In the genomic region with DNA sequence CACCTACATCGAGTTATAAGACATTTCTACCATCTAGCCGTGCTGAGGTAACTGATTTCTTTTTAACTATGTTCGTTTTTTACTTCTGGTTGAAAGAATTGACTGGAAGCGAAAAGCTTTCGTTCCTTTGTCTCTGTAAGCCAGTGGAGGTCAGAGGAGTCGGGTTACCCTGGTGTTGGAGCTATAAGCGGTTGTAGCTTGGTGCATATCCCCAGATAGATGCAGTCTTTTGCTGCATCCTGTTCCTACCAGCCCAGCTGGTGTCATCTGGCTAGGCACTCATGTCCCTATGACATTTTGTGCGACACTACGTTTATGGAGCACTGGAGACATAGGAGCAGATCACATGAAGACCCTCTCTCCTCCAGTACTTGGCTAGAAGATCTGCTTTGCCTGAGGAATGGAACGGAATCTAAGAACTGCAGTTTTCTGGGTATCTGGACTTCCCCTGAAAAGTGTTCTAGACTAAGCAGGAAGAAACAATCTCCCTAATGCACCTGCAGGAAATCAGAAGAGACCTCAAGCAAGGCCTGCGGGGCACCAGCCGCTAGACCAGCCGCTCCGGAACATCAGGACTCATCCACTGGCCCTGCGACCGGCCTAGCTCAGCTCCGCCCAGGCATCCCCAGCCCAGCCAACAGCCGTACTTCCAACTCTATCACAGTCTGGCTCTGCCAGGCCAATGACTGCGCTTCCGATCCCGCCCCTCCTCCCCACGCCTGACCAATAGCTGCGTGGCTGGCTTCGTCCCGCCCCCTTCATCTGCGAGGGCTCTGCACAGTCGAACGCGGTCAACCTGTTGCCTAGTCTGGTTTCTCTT, we compare ENCODE assay signal across 8 mouse cellular contexts. TPM values are rescaled to one million over a fixed set of nuclear protein-coding genes. Genes with fewer than 3 reads are reported as not detected.
DNase-seq lines count a peak whose midpoint lies in the region; ATAC-seq lines count a peak whose summit lies in the region.

A gene (plus strand): TSS at position 757 of the 820 bp plus-strand sequence.

- no peaks in the 10 kb centered on the region for H3K27me3 ChIP-seq in hindbrain, embryonic 14.5 days (ENCODE audit: control insufficient read depth, insufficient read depth, low read length)

- peaks cover 6% of the 10 kb centered on the region; the same call in 1 of the 2 replicates for H3K4me1 ChIP-seq in hindbrain, embryonic 14.5 days (replicated peaks; ENCODE audit: control insufficient read depth, insufficient read depth, low read length)

- H3K4me2 ChIP-seq in hindbrain, embryonic 14.5 days (replicated peaks), result peak within 1 kb of the TSS; percentile 72

- peak within 1 kb of the TSS; percentile 46 for H3K9ac ChIP-seq in hindbrain, embryonic 14.5 days

- peak; percentile 100 for ATAC-seq in hindbrain, embryonic 14.5 days (ENCODE audit: low FRiP score)

- peak within 1 kb of the TSS; percentile 36 for H3K4me3 ChIP-seq in hindbrain, embryonic 14.5 days (replicated peaks; ENCODE audit: low read length)

- peak; percentile 97 for DNase-seq in R1 (ENCODE audit: low read depth, low spot score)
- peak; percentile 91 to 96 for DNase-seq in cerebellum, postnatal 25 days
- peak; percentile 74 to 82 for DNase-seq in frontal cortex, postnatal 25 days (ENCODE audit: low spot score in 2 of 2)
- peak; percentile 91 for DNase-seq in hindbrain, embryonic 14.5 days (ENCODE audit: low spot score)
- DNase-seq in layer of hippocampus, postnatal 36 days, result peak; percentile 91 to 92
- DNase-seq in lung, postnatal 36 days, result peak; percentile 99
- peak; percentile 97 for DNase-seq in retina, postnatal 1 day
- DNase-seq in urinary bladder, adult 18-20 months (ENCODE audit: low spot score in 2 of 2), result peak; percentile 89 to 96

- no peaks in the 10 kb centered on the region for H3K9me3 ChIP-seq in hindbrain, embryonic 14.5 days (ENCODE audit: control insufficient read depth, low read length)

- 9% methylated on average over 29 of the region's 29 CpGs for WGBS in hindbrain, embryonic 14.5 days

- H3K27ac ChIP-seq in hindbrain, embryonic 14.5 days, result no peak within 1 kb of the TSS

- no peaks in the 10 kb centered on the region for H3K36me3 ChIP-seq in hindbrain, embryonic 14.5 days (replicated peaks; ENCODE audit: control insufficient read depth, insufficient read depth)

RNA-seq across cellular contexts. Expression of the gene that starts here (rescaled TPM):
- polyA plus RNA-seq in hindbrain, embryonic 14.5 days (2014; fragmentation: Nextera tagmentation; extraction: Ambion mirVana), result 5.8 and 7.7 TPM in 2 replicates
- 1 to 10 TPM; 6.5 to 6.8 TPM for total RNA-seq in layer of hippocampus, postnatal 36 days (2021)
